Mouse (Mus musculus) heart, postnatal 0 days (tissue): ENCODE measurements around the gene Ttbk2.

Source experiments
- CTCF ChIP-seq: IDR thresholded peaks from 2 replicates; pipeline ENCODE4 v1.5.1; 2016; ENCODE audit warnings: antibody characterized with exemption, control low read depth, low read depth
- EP300 ChIP-seq: IDR thresholded peaks from 2 replicates; pipeline ENCODE4 v1.6.1; 2016; ENCODE audit warnings: antibody characterized with exemption, low read depth

DNA sequence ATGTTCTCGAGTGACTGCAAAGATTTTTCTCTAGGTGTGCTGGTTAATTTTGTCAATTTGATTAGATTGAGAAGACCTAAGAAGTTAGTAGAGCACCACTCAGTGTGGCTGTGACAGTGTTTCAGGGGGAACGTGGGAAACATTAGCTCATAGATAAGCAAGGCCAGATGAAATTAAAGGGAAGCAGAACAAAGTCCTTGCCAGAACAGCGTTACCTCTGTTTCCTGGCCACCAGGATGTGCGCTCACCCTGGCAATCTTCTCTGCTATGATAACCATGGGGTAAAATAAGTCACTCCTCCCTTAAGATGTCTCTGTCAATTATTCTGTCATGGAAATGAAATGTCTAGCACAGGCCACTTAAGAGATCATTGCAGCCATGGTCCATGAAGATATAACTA lies 6.4 kb downstream of the Ttbk2 start:
- TF ChIP-seq EP300 (no peak), CTCF (no peak)
